Mouse (Mus musculus) G1E (cell line): ENCODE results near the gene Foxs1.

Source experiments
- CTCF ChIP-seq: IDR thresholded peaks from 2 replicates; pipeline ENCODE4 v1.5.1; 2012; ENCODE audit warnings: low read depth, low read length, inconsistent platforms, mixed read lengths
- GATA1 ChIP-seq: IDR thresholded peaks from 2 replicates; pipeline ENCODE4 v1.6.1; 2012; ENCODE audit warnings: borderline replicate concordance, low read length, inconsistent platforms, mixed read lengths
- POLR2AphosphoS5 ChIP-seq: IDR thresholded peaks from 2 replicates; pipeline ENCODE4 v1.6.1; 2012; ENCODE audit warnings: low read depth, low read length, inconsistent platforms; ENCODE audit not compliant: insufficient replicate concordance

GRCm38 (mm10) chr2:152925189-152925872 lies 7.7 kb downstream of the Foxs1 start:
- TF ChIP-seq CTCF = no peak
- TF ChIP-seq GATA1 = no peak
- TF ChIP-seq POLR2AphosphoS5 = no peak
